Mouse (Mus musculus) ZHBTc4 (cell line): ENCODE measurements around the gene Galnt10.
A peak's percentile ranks its signal among the peaks of the same experiment; 100 is the strongest.

Source experiments
- DNase-seq: peaks from one replicate; pipeline ENCODE4 v3.0.0-alpha.2; 2011; ENCODE audit warnings: low read depth, low spot score

The Galnt10 gene

GRCm38 (mm10) chr11:57827915-57828545, 182.8 kb downstream of the Galnt10 start:
- no peak for DNase-seq

GRCm38 (mm10) chr11:57828955-57829870, 184.0 kb downstream of the Galnt10 start:
- DNase-seq = no peak

- peak; percentile 70 for DNase-seq
Observed at GRCm38 (mm10) chr11:57829871-57830775, 184.9 kb downstream of the Galnt10 start.

GRCm38 (mm10) chr11:57831281-57831781, 186.1 kb downstream of the Galnt10 start:
- DNase-seq = peak; percentile 62

- peak; percentile 60 for DNase-seq
Observed at GRCm38 (mm10) chr11:57831861-57832260, 186.6 kb downstream of the Galnt10 start.

GRCm38 (mm10) chr11:57832552-57833201, 187.4 kb downstream of the Galnt10 start, which contains the start of gene Hand1:
TSS of gene Hand1 (minus strand) at chr11:57832818.
- peak; percentile 64 for DNase-seq

GRCm38 (mm10) chr11:57833296-57833977, 188.2 kb downstream of the Galnt10 start:
- peak; percentile 52 for DNase-seq

GRCm38 (mm10) chr11:57834031-57834430, 188.8 kb downstream of the Galnt10 start:
- DNase-seq = no peak

GRCm38 (mm10) chr11:57835331-57835730, 190.1 kb downstream of the Galnt10 start:
- no peak for DNase-seq

GRCm38 (mm10) chr11:57835931-57836330, 190.7 kb downstream of the Galnt10 start:
- no peak for DNase-seq

GRCm38 (mm10) chr11:57836401-57836800, 191.2 kb downstream of the Galnt10 start:
- no peak for DNase-seq
